Mouse (Mus musculus) liver, embryonic 14.5 days (tissue): ENCODE measurements around the gene Mta3. TPM values are rescaled to one million over a fixed set of nuclear protein-coding genes. Genes with fewer than 3 reads are reported as not detected.

ENCODE experiments used
- ATAC-seq: fragments of 200-750 bp; cut with Nextera tagmentation; 2 replicates; pipeline ENCODE4 v1.8.0; 2017; ENCODE audit warnings: moderate number of reproducible peaks, mild to moderate bottlenecking, moderate library complexity; ENCODE audit not compliant: insufficient read depth
- DNase-seq, 3 experiments: peaks; one replicate each; pipeline ENCODE4 v3.0.0-alpha.2; 2012 to 2013; ENCODE audit warnings: low read depth in 3 of 3, low spot score in 3 of 3
- H3K27ac ChIP-seq: fragments of 300-500 bp; sonication (generic); 2 replicates; pipeline ENCODE4 v1.5.1; 2014; ENCODE audit warnings: moderate library complexity, mild to moderate bottlenecking, control low read depth, inconsistent platforms
- H3K27me3 ChIP-seq: fragments of 300-500 bp; sonication (generic); 2 replicates; pipeline ENCODE4 v1.6.1; 2014; ENCODE audit warnings: mild to moderate bottlenecking, low read length, moderate library complexity; ENCODE audit not compliant: control insufficient read depth, insufficient read depth
- H3K36me3 ChIP-seq: fragments of 300-500 bp; sonication (generic); replicated peaks from 2 replicates; pipeline ENCODE4 v1.6.1; 2014; ENCODE audit warnings: low read depth; ENCODE audit not compliant: control insufficient read depth, insufficient read depth
- H3K4me1 ChIP-seq, 2 experiments: fragments of 200-500 bp in 1 of 2; fragments of 300-500 bp in 1 of 2; sonication (generic) in 1 of 2; replicated peaks; 2 replicates each; pipeline ENCODE4 v1.6.1; 2012 to 2014; ENCODE audit warnings: antibody characterized with exemption in 1 of 2, inconsistent platforms in 1 of 2, low read length in 1 of 2; ENCODE audit not compliant: control insufficient read depth in 2 of 2, insufficient read depth in 2 of 2
- H3K4me2 ChIP-seq: fragments of 300-500 bp; sonication (generic); 2 replicates; pipeline ENCODE4 v1.6.1; 2014; ENCODE audit warnings: low read depth, mild to moderate bottlenecking, control low read depth, moderate library complexity
- H3K4me3 ChIP-seq, 2 experiments: fragments of 200-500 bp in 1 of 2; fragments of 300-500 bp in 1 of 2; sonication (generic) in 1 of 2; 2 replicates each; pipeline ENCODE4 v1.5.1; 2012 to 2014; ENCODE audit warnings: low read depth in 2 of 2, low read length in 2 of 2, mild to moderate bottlenecking in 2 of 2, control low read depth in 1 of 2, inconsistent platforms in 1 of 2, moderate library complexity in 1 of 2; ENCODE audit not compliant: insufficient read depth in 1 of 2
- H3K9ac ChIP-seq: fragments of 300-500 bp; sonication (generic); replicated peaks from 2 replicates; pipeline ENCODE4 v1.6.1; 2014; ENCODE audit warnings: mild to moderate bottlenecking, control low read depth, moderate library complexity
- H3K9me3 ChIP-seq: fragments of 300-500 bp; sonication (generic); 2 replicates; pipeline ENCODE4 v1.6.1; 2016; ENCODE audit warnings: low read length, mixed read lengths; ENCODE audit not compliant: control insufficient read depth
- CTCF ChIP-seq: IDR thresholded peaks from 2 replicates; pipeline ENCODE4 v1.5.1; 2016; ENCODE audit warnings: antibody characterized with exemption, low read depth, control low read depth
- EP300 ChIP-seq: IDR thresholded peaks from 2 replicates; pipeline ENCODE4 v1.6.1; 2016; ENCODE audit warnings: antibody characterized with exemption, low read depth
- WGBS: fragments of 180-500 bp; shearing (Covaris S2); extraction: QIAGEN DNeasy Blood & Tissue Kit; methylation state at CpG from one replicate; pipeline ENCODE4 v1.1.7; 2014; ENCODE audit not compliant: insufficient replicate concordance; 5-methylcytosine and 5-hydroxymethylcytosine counted together
- polyA plus RNA-seq, 2 experiments: library from polyadenylated mRNA; depleted of rRNA in 1 of 2; stranded (reverse) in 1 of 2; unstranded in 1 of 2; fragments of >200 nt; fragmentation: Nextera tagmentation in 1 of 2; extraction: Ambion mirVana in 1 of 2; gene quantifications; 2 replicates each; pipeline versions ENCODE4 v1.2.1 to v1.2.3; 2012 to 2014

Mta3 gene
- polyA plus RNA-seq, 2 experiments = 26.7 to 35.5 TPM

DNA sequence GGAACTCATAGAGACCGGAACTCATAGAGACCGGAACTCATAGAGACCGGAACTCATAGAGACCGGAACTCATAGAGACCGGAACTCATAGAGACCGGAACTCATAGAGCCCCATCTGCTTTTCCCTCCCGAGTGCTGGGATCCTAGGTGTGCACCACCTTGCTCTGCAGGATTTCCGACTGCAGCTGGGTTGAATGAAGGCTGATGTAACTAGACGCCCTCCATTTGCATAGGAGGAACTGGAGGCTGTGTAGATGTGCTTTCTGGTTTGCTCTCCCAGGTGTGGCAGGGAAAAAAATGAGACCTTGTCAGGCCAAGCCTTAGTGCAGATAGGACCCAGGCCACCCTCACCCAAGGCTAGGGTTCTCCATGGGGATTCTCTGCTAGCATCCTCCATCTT is 23.1 kb downstream of the Mta3 start:
- Histone ChIP-seq H3K4me1 (peaks cover 28 to 37% of the 10 kb centered on the region in 2 experiments), H3K9me3 (no peaks in the 10 kb centered on the region), H3K36me3 (peaks cover 2% of the 10 kb centered on the region), H3K4me2 (no peak overlapping the region), H3K27me3 (no peaks in the 10 kb centered on the region), H3K9ac (no peak overlapping the region), H3K27ac (no peak overlapping the region), H3K4me3 (no peak overlapping the region)
- 91% methylated on average over 9 of the region's 9 CpGs for WGBS
- ATAC-seq = no peak
- no peak for DNase-seq
- TF ChIP-seq CTCF = no peak
- TF ChIP-seq EP300 = no peak

GRCm38 (mm10) chr17:83730123-83730522 is 24.2 kb downstream of the Mta3 start:
- H3K4me2 ChIP-seq = no peak overlapping the region
- H3K36me3 ChIP-seq = no peaks in the 10 kb centered on the region; the same call in 1 of the 2 replicates
- no peak for TF ChIP-seq CTCF
- TF ChIP-seq EP300 = no peak
- H3K4me3 ChIP-seq = no peak overlapping the region
- WGBS = 49% methylated on average over 6 of the region's 6 CpGs
- no peak overlapping the region for H3K27ac ChIP-seq
- no peak for DNase-seq
- no peak for ATAC-seq
- no peaks in the 10 kb centered on the region for H3K27me3 ChIP-seq
- H3K9ac ChIP-seq = no peak overlapping the region
- peaks cover 19 to 33% of the 10 kb centered on the region in 2 experiments for H3K4me1 ChIP-seq
- no peaks in the 10 kb centered on the region for H3K9me3 ChIP-seq

DNA sequence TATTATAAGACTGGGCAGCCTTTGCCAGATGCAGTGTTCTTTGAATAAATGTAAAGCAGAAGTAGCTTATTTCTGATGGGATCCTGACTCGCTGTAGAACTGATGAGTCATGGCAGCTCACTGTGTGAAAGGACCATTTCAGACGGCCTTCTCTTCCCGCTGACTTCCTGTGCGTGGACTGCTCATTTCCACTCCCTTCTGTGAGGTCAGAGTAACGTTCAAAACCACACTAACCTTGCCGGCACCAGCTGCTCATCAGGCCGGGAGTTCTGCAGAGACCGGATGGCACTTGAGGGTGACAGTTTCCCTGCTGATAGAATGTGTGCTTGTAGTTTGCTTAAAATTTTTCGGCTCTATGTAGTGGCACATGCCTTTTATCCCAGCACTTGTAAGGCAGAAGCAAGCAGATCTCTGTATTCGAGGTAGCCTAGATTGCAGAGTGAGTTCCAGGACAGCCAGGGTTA is 26.2 kb downstream of the Mta3 start:
- H3K27ac ChIP-seq = peak overlapping the region; percentile 90
- WGBS = 11% methylated on average over 10 of the region's 10 CpGs
- H3K4me3 ChIP-seq = peak overlapping the region; percentile 33 to 44
- DNase-seq (peak; percentile 62 to 74 (median 69)), ATAC-seq (peak; percentile 67)
- peaks cover 30 to 37% of the 10 kb centered on the region in 2 experiments for H3K4me1 ChIP-seq
- H3K36me3 ChIP-seq = no peaks in the 10 kb centered on the region
- peak overlapping the region; percentile 67 for H3K9ac ChIP-seq
- no peaks in the 10 kb centered on the region for H3K27me3 ChIP-seq
- H3K4me2 ChIP-seq = peak overlapping the region; percentile 67
- H3K9me3 ChIP-seq = no peaks in the 10 kb centered on the region
- no peak for TF ChIP-seq EP300
- no peak for TF ChIP-seq CTCF

DNA sequence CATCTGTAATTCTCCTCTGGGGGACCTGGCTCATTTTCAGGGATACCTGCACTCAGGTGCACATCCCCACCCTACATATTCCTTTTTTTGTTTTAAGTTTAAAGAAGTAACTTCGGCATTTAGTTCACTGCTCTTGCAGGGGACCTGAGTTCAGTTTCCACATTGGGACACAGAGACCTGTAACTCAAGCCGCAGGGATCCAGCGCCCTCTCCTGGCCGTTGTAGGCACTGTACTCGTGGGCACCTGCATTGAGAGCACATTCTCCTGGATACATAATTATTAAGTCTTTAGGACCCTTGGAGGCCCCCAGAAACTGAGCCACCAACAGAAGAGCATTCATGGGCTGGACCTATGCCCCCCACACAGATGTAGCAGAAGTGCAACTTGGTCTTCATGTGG is 26.8 kb downstream of the Mta3 start:
- WGBS = 21% methylated on average over 5 of the region's 5 CpGs
- peak; percentile 44; the same call in 1 of the 2 replicates for TF ChIP-seq EP300
- TF ChIP-seq CTCF = peak; percentile 98
- Histone ChIP-seq H3K4me2 (peak overlapping the region; percentile 67), H3K9me3 (no peaks in the 10 kb centered on the region), H3K9ac (peak overlapping the region; percentile 67; the same call in 1 of the 2 replicates), H3K4me1 (peaks cover 36 to 41% of the 10 kb centered on the region in 2 experiments), H3K4me3 (no peak overlapping the region), H3K27me3 (no peaks in the 10 kb centered on the region), H3K27ac (peak overlapping the region; percentile 90), H3K36me3 (no peaks in the 10 kb centered on the region)
- peak; percentile 63 to 76 (median 66) for DNase-seq
- peak; percentile 40; the same call in 1 of the 2 replicates for ATAC-seq

GRCm38 (mm10) chr17:83736701-83737100 is 30.7 kb downstream of the Mta3 start:
- Histone ChIP-seq H3K9me3 (no peaks in the 10 kb centered on the region), H3K27ac (peak overlapping the region; percentile 71), H3K36me3 (peaks cover 8% of the 10 kb centered on the region), H3K4me3 (peak overlapping the region in 1 of 2 experiments; percentile 16; a peak in 1 of 4 replicates), H3K27me3 (no peaks in the 10 kb centered on the region), H3K9ac (peak overlapping the region; percentile 16; the same call in 1 of the 2 replicates), H3K4me1 (peaks cover 33 to 37% of the 10 kb centered on the region in 2 experiments), H3K4me2 (peak overlapping the region; percentile 50)
- WGBS = 13% methylated on average over 9 of the region's 9 CpGs
- TF ChIP-seq EP300 = peak; percentile 77
- no peak for TF ChIP-seq CTCF
- DNase-seq (peak; percentile 74 to 85 (median 79)), ATAC-seq (peak; percentile 92)
